Mouse (Mus musculus) thymus, adult 2 months (tissue): ENCODE data around the gene Trpc4ap.

ENCODE experiments used
- CTCF ChIP-seq: fragments of 200-500 bp; IDR thresholded peaks from 2 replicates; pipeline ENCODE4 v1.5.1; 2012; ENCODE audit warnings: mild to moderate bottlenecking, control low read depth, low read length, moderate library complexity, borderline replicate concordance; ENCODE audit not compliant: control insufficient read depth, poor library complexity, insufficient read depth; ENCODE audit errors: extremely low read depth
- POLR2A ChIP-seq: fragments of 200-500 bp; IDR thresholded peaks from 2 replicates; pipeline ENCODE4 v1.6.1; 2012; ENCODE audit warnings: mild to moderate bottlenecking, low read length, control low read depth, moderate library complexity; ENCODE audit not compliant: control insufficient read depth, poor library complexity, insufficient read depth; ENCODE audit errors: extremely low read depth

DNA sequence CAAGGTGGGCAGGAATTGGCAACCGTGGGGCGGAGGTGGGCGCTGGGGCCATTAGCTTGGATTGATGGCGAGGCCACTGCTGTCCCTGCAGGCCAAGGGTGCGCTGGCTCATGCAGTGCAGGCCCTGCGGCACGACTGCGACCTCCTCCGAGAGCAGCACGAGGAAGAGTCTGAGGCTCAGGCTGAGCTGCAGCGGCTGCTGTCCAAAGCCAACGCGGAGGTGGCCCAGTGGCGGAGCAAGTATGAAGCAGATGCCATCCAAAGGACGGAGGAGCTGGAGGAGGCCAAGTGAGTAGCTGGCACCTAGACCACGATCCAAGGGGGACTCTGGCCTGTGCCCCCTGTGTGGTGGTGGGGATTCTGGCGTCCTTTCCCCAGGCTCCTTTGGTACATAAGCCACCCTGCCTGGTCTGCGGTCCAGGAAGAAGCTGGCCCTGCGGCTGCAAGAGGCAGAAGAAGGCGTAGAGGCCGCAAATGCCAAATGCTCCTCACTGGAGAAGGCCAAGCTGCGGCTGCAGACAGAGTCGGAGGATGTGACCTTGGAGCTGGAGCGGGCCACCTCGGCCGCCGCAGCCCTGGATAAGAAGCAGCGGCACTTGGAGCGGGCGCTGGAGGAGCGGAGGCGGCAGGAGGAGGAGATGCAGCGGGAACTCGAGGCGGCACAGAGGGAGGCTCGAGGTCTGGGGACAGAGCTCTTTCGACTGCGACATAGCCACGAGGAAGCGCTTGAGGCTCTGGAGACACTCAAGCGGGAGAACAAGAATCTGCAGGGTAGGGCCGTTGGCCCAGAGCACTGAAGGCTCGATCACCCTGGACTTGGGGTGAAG is 61.4 kb downstream of the Trpc4ap start:
- TF ChIP-seq CTCF (no peak), POLR2A (no peak)
